Mouse (Mus musculus) bone marrow macrophage, adult 2 months (primary cell): ENCODE data around the gene Ada. TPM values are rescaled to one million over a fixed set of nuclear protein-coding genes. Genes with fewer than 3 reads are reported as not detected.

Experiments
- H3K27ac ChIP-seq: 2 replicates; pipeline ENCODE4 v1.5.1; 2012; ENCODE audit warnings: low read depth, low read length; ENCODE audit not compliant: insufficient read depth
- H3K4me1 ChIP-seq: 2 replicates; pipeline ENCODE4 v1.6.1; 2012; ENCODE audit warnings: low read length; ENCODE audit not compliant: control insufficient read depth, insufficient read depth
- H3K4me3 ChIP-seq: 2 replicates; pipeline ENCODE4 v1.5.1; 2012; ENCODE audit warnings: mild to moderate bottlenecking, low read length, moderate library complexity; ENCODE audit not compliant: insufficient read depth
- CTCF ChIP-seq: IDR thresholded peaks from 2 replicates; pipeline ENCODE4 v1.5.1; 2012; ENCODE audit warnings: low read depth, mild to moderate bottlenecking, low read length, moderate library complexity
- POLR2A ChIP-seq: IDR thresholded peaks from 2 replicates; pipeline ENCODE4 v1.6.1; 2012; ENCODE audit warnings: mild to moderate bottlenecking, low read depth, low read length, borderline replicate concordance
- polyA plus RNA-seq: library from polyadenylated mRNA; stranded (reverse); fragments of >200 nt; gene quantifications from 2 replicates; pipeline ENCODE4 v1.2.4, GENCODE M21; 2012; ENCODE audit not compliant: missing spikeins, insufficient read depth, insufficient read length

Ada gene
- polyA plus RNA-seq, result 3.3 and 5.3 TPM in 2 replicates

DNA sequence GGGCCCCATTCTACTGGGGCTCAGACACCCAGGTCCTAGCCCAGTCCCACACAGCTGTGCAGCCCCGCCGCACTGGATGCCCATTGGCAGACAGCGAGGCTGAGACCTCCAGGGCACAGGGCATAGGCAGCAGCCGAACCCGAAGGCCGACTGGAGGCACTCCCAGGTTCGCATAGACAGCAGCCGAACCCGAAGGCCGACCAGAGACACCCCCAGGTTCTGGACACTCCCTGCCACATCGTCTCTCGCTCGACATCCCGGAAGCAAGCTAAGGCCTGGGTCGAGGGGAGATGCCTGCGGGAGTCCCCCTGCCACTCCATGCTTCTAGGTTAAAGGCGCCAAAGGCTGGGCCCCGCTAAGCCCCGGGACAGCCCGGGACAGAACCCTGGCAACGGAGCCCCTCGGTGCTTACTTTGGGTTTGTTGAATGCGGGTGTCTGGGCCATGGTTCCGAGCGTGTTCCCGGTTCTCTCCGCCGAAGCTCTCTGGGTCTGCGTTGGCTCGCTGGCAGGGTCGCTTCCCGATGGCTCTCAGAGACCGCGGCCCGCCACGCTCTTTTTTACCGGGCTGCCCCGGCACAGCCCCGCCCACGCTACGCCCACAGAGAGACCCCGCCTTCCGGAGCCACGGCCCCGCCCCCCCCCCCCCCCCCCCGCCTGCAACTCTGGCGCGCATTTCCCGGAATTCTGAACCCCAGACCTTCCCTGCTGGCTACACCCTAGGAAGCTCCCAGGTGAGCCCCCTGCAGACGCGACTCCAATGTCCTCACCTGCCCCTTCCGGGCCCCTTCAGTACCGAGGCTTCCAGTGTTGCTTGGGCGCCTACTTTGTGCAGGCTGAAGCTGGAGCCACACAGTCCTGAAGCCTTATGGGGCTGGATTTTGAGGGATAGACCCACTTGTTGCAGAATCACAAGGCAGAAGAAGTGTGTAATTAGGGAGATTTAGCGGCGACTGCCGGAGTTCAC lies at the start of gene Ada:
TSS of gene Ada (minus strand) at position 593 of the 965 bp plus-strand sequence.
- TF ChIP-seq POLR2A, result no peak
- no peak for TF ChIP-seq CTCF
- no peak within 1 kb of the TSS for H3K27ac ChIP-seq
- H3K4me3 ChIP-seq, result peak within 1 kb of the TSS; percentile 76
- peaks cover 14% of the 10 kb centered on the region for H3K4me1 ChIP-seq

GRCm38 (mm10) chr2:163798411-163798810 lies 48.4 kb upstream of the Ada start:
- no peaks in the 10 kb centered on the region for H3K4me1 ChIP-seq
- H3K4me3 ChIP-seq, result no peak overlapping the region
- TF ChIP-seq POLR2A (no peak), CTCF (no peak)
- H3K27ac ChIP-seq, result no peak overlapping the region

DNA sequence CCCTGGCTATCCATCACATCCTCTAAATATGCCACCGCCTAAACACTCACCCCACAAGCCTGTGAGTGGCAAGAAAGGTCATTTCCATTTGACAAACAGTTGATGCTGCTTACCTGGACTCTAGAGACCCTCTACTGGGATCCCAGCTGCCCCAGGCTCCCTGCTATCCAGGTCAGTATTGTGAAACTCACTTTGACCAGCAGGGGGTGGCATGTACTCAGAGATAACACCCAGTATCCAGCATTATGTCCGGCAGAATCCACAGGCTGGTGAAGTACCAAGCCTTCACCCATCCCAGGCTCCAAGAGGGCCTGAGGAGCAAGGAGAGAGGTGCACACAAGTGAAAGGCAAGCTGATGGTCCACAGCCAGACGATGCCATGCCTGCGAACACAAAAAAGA lies 38.4 kb upstream of the Ada start:
- H3K4me1 ChIP-seq, result no peaks in the 10 kb centered on the region
- H3K27ac ChIP-seq, result no peak overlapping the region
- no peak overlapping the region for H3K4me3 ChIP-seq
- TF ChIP-seq CTCF (peak; percentile 81), POLR2A (no peak)

DNA sequence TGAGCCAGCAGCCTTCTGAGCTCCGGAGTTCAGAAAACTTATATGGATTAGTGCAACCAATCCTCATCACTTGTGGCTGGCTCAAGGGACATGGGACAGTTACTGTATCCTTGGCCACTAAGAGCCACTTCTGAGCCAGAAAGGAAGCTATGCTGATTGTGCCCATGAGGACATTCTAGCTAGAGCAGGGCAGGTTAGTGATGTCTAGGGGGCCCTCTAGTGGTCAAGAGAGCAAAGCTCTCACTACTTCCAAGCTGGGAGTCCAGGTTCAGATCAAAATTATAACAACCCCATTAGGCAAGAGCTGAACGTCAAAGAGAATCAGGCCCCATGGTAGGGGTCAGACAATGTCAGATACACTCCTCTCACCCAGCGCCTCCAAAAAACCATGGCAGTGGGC lies 37.7 kb upstream of the Ada start:
- no peak overlapping the region for H3K4me3 ChIP-seq
- H3K4me1 ChIP-seq, result no peaks in the 10 kb centered on the region
- TF ChIP-seq POLR2A, result no peak
- peak; percentile 69 for TF ChIP-seq CTCF

GRCm38 (mm10) chr2:163787086-163787485 lies 37.0 kb upstream of the Ada start:
- no peaks in the 10 kb centered on the region for H3K4me1 ChIP-seq
- H3K27ac ChIP-seq, result no peak overlapping the region
- H3K4me3 ChIP-seq, result no peak overlapping the region
- no peak for TF ChIP-seq POLR2A

More for the DNA sequence above, 37.7 kb upstream of the Ada start:
- no peak overlapping the region for H3K27ac ChIP-seq

DNA sequence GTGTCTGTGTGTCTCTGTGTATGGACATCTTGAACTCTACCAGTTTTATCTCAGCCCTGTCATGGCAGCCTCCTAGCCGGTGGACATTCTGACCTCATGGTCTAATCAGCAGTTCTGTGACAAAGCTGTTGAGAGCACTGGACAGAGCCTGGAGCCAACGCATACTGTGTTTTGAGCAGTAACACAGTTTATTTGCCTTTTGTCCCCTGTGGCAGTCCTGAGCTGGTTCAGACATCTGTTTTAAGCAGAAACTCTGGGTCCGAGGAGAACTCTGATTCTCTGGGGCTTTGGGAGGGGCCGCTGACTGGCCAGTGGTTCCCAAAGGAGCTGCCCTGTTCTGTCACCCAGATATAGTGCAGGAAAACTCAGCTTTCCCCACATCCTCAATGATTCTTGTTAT lies 33.9 kb upstream of the Ada start:
- TF ChIP-seq POLR2A (no peak), CTCF (no peak)
- Histone ChIP-seq H3K4me3 (no peak overlapping the region), H3K4me1 (no peaks in the 10 kb centered on the region), H3K27ac (no peak overlapping the region)

GRCm38 (mm10) chr2:163783368-163783767 lies 33.3 kb upstream of the Ada start:
- no peak for TF ChIP-seq CTCF
- no peak for TF ChIP-seq POLR2A
- H3K4me1 ChIP-seq, result no peaks in the 10 kb centered on the region
- H3K27ac ChIP-seq, result no peak overlapping the region
- H3K4me3 ChIP-seq, result no peak overlapping the region

- TF ChIP-seq POLR2A, result no peak
- no peak for TF ChIP-seq CTCF
- Histone ChIP-seq H3K27ac (no peak overlapping the region), H3K4me1 (no peaks in the 10 kb centered on the region), H3K4me3 (no peak overlapping the region)
These were observed 28.9 kb upstream of the Ada start for GRCm38 (mm10) chr2:163778896-163779295.

- H3K27ac ChIP-seq, result no peak overlapping the region
- no peaks in the 10 kb centered on the region for H3K4me1 ChIP-seq
- TF ChIP-seq POLR2A, result no peak
- TF ChIP-seq CTCF, result no peak
- no peak overlapping the region for H3K4me3 ChIP-seq
These were observed 27.0 kb upstream of the Ada start for GRCm38 (mm10) chr2:163777061-163777460.

- TF ChIP-seq POLR2A (no peak), CTCF (no peak)
- no peaks in the 10 kb centered on the region for H3K4me1 ChIP-seq
- H3K4me3 ChIP-seq, result no peak overlapping the region
- H3K27ac ChIP-seq, result no peak overlapping the region
These were observed 26.6 kb upstream of the Ada start for GRCm38 (mm10) chr2:163776661-163777060.
